Mouse (Mus musculus) bone marrow, adult 2 months (tissue): Measurements from ENCODE around the gene Actr6.

Experiments
- CTCF ChIP-seq: fragments of 200-500 bp; IDR thresholded peaks from 2 replicates; pipeline ENCODE4 v1.5.1; 2011; ENCODE audit warnings: low read length, control low read depth; ENCODE audit not compliant: control insufficient read depth, insufficient read depth
- POLR2A ChIP-seq: fragments of 200-500 bp; IDR thresholded peaks from 2 replicates; pipeline ENCODE4 v1.6.1; 2011; ENCODE audit warnings: low read depth, mild to moderate bottlenecking, control low read depth, low read length, borderline replicate concordance; ENCODE audit not compliant: control insufficient read depth

DNA sequence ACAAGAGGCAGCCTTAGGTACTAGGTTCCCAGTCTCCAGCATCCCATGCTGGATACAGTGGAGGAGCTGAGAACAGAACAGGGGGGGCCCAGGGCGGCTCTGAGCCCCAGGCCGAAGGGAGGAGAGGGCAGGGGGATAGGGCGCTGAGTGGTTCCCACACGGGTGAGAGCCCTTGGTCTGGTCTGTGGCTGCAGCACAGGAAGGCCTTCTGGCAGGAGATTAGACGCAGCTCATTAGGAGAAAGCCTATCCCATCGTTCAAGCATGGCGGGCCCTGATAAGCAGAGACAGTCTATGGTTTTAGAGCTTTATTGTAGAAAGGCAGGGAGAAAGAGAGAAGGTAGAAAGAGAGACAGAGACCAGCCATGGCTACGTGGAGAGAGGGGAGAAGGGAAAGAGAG lies 42.1 kb downstream of the Actr6 start:
- TF ChIP-seq CTCF (no peak), POLR2A (no peak)
